Mouse (Mus musculus) B cell, adult (primary cell): ENCODE data around the gene Dlx1. TPM values are rescaled to one million over a fixed set of nuclear protein-coding genes. Genes with fewer than 3 reads are reported as not detected.

Experiments
- total RNA-seq: library from RNA; stranded (reverse); gene quantifications from 4 replicates; pipeline ENCODE4 v1.2.4, GENCODE M21; 2023; ENCODE audit not compliant: inconsistent age

Dlx1 gene
- 0.13 TPM in 1 of 4 replicates, not detected in the others for total RNA-seq

DNA sequence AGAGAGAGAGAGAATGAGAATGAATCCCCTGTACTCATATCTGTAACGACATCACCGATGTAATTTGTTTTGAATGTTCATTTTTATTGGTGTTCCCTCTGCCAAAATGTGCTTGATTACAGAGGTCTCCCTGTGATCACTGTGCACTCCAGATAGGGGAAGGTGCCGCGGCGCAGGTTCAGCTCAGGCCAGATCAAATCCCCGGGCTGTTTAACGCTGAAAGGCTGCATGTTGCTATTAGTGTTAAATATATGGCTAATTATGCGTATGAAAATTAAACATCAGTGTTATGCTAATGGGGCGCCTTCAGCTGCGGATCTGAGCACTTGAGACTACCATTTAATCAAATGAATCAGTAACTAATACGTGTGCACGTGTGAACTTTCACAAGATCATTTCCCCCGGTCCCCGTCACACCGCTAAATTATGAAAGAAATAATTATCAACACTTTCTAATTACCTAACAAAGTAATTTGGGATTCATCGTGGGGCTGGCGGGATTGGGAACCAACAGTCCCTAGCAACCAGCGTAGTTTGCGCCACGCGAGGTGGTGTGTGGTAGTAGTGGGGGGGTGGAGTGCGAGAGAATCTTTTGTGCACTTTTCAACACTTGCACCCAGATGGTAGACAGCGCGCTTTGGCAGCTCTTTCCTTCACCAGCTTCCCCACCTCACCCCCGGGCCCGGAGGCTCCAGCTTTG, at the start of gene Dlx1:
TSS of gene Dlx1 (plus strand) at position 100 of the 700 bp plus-strand sequence.

DNA sequence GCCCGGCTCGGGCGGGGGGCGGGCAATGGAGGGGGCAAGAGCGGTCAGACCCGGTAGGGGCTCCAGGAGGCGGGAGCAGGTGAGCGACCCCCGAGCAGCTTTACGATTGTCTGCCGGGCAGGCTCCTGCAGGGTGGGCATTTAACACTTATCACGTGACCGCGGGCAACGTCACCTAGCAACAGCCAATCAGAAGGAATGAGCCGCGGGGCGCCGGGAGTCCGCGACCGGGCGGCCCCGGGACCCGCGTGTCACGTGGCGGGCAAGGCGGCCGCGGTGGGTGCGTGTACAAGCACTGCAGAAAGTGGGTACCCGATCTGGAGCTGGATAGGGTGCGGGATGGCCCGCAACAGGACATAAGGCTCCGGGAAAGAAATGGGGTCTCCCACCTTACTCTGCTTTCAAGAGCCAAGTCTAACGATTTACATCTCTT, 18.7 kb downstream of the Dlx1 start, which contains the start of gene Dlx2:
TSS of gene Dlx2 (minus strand) at position 115 of the 432 bp plus-strand sequence.

Other genes with a start within 250 kb of the Dlx1 start
- gene Slc25a12, start 160.4 kb upstream of the Dlx1 start, total RNA-seq, result 28.0 to 47.9 TPM (median 38.2 TPM) in 4 replicates
- 31.0 to 36.7 TPM (median 33.5 TPM) in 4 replicates for gene Hat1, start 139.2 kb upstream of the Dlx1 start, total RNA-seq
- gene Metap1d, start 74.8 kb upstream of the Dlx1 start, total RNA-seq, result 32.6 to 36.7 TPM (median 35.1 TPM) in 4 replicates
- gene Dlx2, start 18.6 kb downstream of the Dlx1 start, total RNA-seq, result 0.22 TPM in 1 of 4 replicates, not detected in the others
- 11.0 to 14.7 TPM (median 13.4 TPM) in 4 replicates for gene Itga6, start 217.5 kb downstream of the Dlx1 start, total RNA-seq